Comparison of ENCODE assay signal across 16 mouse cellular contexts in genomic region chr2:33260772-33261171, GRCm38 (mm10). TPM values are rescaled to one million over a fixed set of nuclear protein-coding genes. Genes with fewer than 3 reads are reported as not detected.
A peak's percentile ranks its signal among the peaks of the same experiment; 100 is the strongest.
DNase-seq lines count a peak whose midpoint lies in the region; ATAC-seq lines count a peak whose summit lies in the region.
"Had no signal": no experiment of that assay in that cellular context is flagged by ENCODE, and none has a peak within 500 bp of the region (broad histone marks: within the 10 kb centered on the region; RNA-seq: fewer than 3 reads in every experiment).

No protein-coding gene starts in this region.

- WGBS in heart, embryonic 15.5 days: 54% methylated on average over 8 of the region's 8 CpGs
- WGBS in hindbrain, embryonic 10.5 days: 94% methylated on average over 8 of the region's 8 CpGs

- no peak overlapping the region for H3K4me2 ChIP-seq in heart, embryonic 15.5 days
- H3K4me2 ChIP-seq: hindbrain, embryonic 15.5 days; kidney, embryonic 15.5 days; limb, embryonic 13.5 days; midbrain, embryonic 12.5 days; neural tube, embryonic 12.5 days had no signal

- no peak for ATAC-seq in heart, embryonic 15.5 days (replicated peaks; ENCODE audit: insufficient number of reproducible peaks, insufficient read depth, low FRiP score, low read depth)
- peak; percentile 72 for ATAC-seq in frontal cortex, adult (ENCODE audit: low TSS enrichment)
- ATAC-seq: CD4-positive, CD25-positive, alpha-beta regulatory T cell, adult 4 months; Patski had no signal

- no peak for DNase-seq in heart, adult 8-10 months (ENCODE audit: low spot score)
- peak; percentile 56 to 64 for DNase-seq in layer of hippocampus, adult 8-10 months (ENCODE audit: low spot score in 2 of 2)
- peak; percentile 77 to 79 for DNase-seq in left cerebral cortex, postnatal 36 days (ENCODE audit: low spot score in 2 of 2)
- DNase-seq in thymus, adult 18-20 months: no peak
- no peak for DNase-seq in urinary bladder, adult 18-20 months (ENCODE audit: low spot score in 2 of 2)
- DNase-seq in hindbrain, embryonic 10.5 days (ENCODE audit: low spot score): no peak
- DNase-seq: adrenal gland, postnatal 10 days had no signal

- H3K9ac ChIP-seq in heart, embryonic 15.5 days: no peak overlapping the region
- H3K9ac ChIP-seq: hindbrain, embryonic 15.5 days; kidney, embryonic 15.5 days; limb, embryonic 13.5 days; midbrain, embryonic 12.5 days; neural tube, embryonic 12.5 days had no signal

- intact Hi-C loops in left cerebral cortex, postnatal 36 days (cut with DNase I): no loop called here

- H3K4me1 ChIP-seq in heart, embryonic 15.5 days (replicated peaks): peaks cover 38% of the 10 kb centered on the region
- H3K4me1 ChIP-seq in hindbrain, embryonic 10.5 days (replicated peaks): peaks cover 10% of the 10 kb centered on the region
- H3K4me1 ChIP-seq: midbrain, embryonic 12.5 days; neural tube, embryonic 12.5 days had no signal

- H3K9me3 ChIP-seq in heart, embryonic 15.5 days (replicated peaks): no peaks in the 10 kb centered on the region
- no peaks in the 10 kb centered on the region for H3K9me3 ChIP-seq in hindbrain, embryonic 10.5 days
- H3K9me3 ChIP-seq: hindbrain, embryonic 15.5 days; kidney, embryonic 15.5 days; limb, embryonic 13.5 days; midbrain, embryonic 12.5 days; neural tube, embryonic 12.5 days had no signal

- H3K27me3 ChIP-seq in heart, embryonic 15.5 days: no peaks in the 10 kb centered on the region
- no peaks in the 10 kb centered on the region for H3K27me3 ChIP-seq in hindbrain, embryonic 10.5 days (ENCODE audit: insufficient read depth, poor library complexity, severe bottlenecking)
- H3K27me3 ChIP-seq: hindbrain, embryonic 15.5 days; kidney, embryonic 15.5 days; limb, embryonic 13.5 days; midbrain, embryonic 12.5 days; neural tube, embryonic 12.5 days; Patski had no signal

- H3K36me3 ChIP-seq in heart, embryonic 15.5 days: no peaks in the 10 kb centered on the region
- H3K36me3 ChIP-seq in hindbrain, embryonic 10.5 days: no peaks in the 10 kb centered on the region; the same call in 1 of the 2 replicates
- H3K36me3 ChIP-seq: kidney, embryonic 15.5 days; limb, embryonic 13.5 days had no signal

- H3K27ac ChIP-seq in heart, embryonic 15.5 days: peak overlapping the region; percentile 17; the same call in 1 of the 2 replicates
- no peak overlapping the region; the same call in 1 of the 2 replicates for H3K27ac ChIP-seq in hindbrain, embryonic 10.5 days
- H3K27ac ChIP-seq: hindbrain, embryonic 15.5 days; kidney, embryonic 15.5 days; limb, embryonic 13.5 days; midbrain, embryonic 12.5 days; neural tube, embryonic 12.5 days had no signal

- no peak overlapping the region for H3K4me3 ChIP-seq in heart, embryonic 15.5 days
- H3K4me3 ChIP-seq in hindbrain, embryonic 10.5 days: no peak overlapping the region
- H3K4me3 ChIP-seq: hindbrain, embryonic 15.5 days; kidney, embryonic 15.5 days; limb, embryonic 13.5 days; midbrain, embryonic 12.5 days; neural tube, embryonic 12.5 days had no signal

RNA-seq across cellular contexts. Expression of gene Angptl2, which starts 44.9 kb away (rescaled TPM):
- polyA plus RNA-seq in heart, embryonic 15.5 days (2015; fragmentation: Nextera tagmentation; extraction: Ambion mirVana): 59.1 and 77.0 TPM in 2 replicates
- total RNA-seq in heart, adult 8-10 months (2022): 10 to 100 TPM; 32.9 to 57.7 (median 53.5) TPM
- 1 to 10 TPM; 1.5 to 3.7 (median 2.4) TPM for total RNA-seq in layer of hippocampus, adult 8-10 months (2022)
- total RNA-seq in left cerebral cortex, postnatal 36 days (2021): 1 to 10 TPM; 1.5 to 2.2 TPM
- polyA plus RNA-seq in hindbrain, embryonic 10.5 days (2016; fragmentation: Nextera tagmentation; extraction: Ambion mirVana): 26.0 and 26.7 TPM in 2 replicates

Comparison
In these comparisons a context has a peak if more than half of its experiments do, and no peak if none do; other contexts are left out.
1. DNase-seq: peak in layer of hippocampus, adult 8-10 months (2 of 2) and left cerebral cortex, postnatal 36 days (2 of 2); none in heart, adult 8-10 months (single experiment), thymus, adult 18-20 months (0 of 2), urinary bladder, adult 18-20 months (0 of 2) and hindbrain, embryonic 10.5 days (single experiment).
2. RNA of gene Angptl2, which starts 44.9 kb away (total RNA-seq): 32.9 to 57.7 TPM in heart, adult 8-10 months; 1.5 to 3.7 TPM in layer of hippocampus, adult 8-10 months and 1.5 to 2.2 TPM in left cerebral cortex, postnatal 36 days; every median in the first group is over 4 times any median in the second.